Mouse (Mus musculus) kidney, postnatal 0 days (tissue): ENCODE measurements around the gene Mrpl33. TPM values are rescaled to one million over a fixed set of nuclear protein-coding genes. Genes with fewer than 3 reads are reported as not detected.
A peak's percentile ranks its signal among the peaks of the same experiment; 100 is the strongest.

Experiments used
- ATAC-seq: fragments of 200-750 bp; cut with Nextera tagmentation; replicated peaks from 2 replicates; pipeline ENCODE4 v1.8.0; 2017; ENCODE audit warnings: low read depth, moderate number of reproducible peaks, moderate TSS enrichment, moderate library complexity; ENCODE audit not compliant: low FRiP score
- DNase-seq: peaks from one replicate; pipeline ENCODE4 v3.0.0-alpha.2; 2016; ENCODE audit warnings: low spot score
- H3K27ac ChIP-seq: fragments of 300-500 bp; sonication (generic); 2 replicates; pipeline ENCODE4 v1.5.1; 2014; ENCODE audit warnings: mild to moderate bottlenecking
- H3K27me3 ChIP-seq: fragments of 300-500 bp; sonication (generic); 2 replicates; pipeline ENCODE4 v1.6.1; 2014; ENCODE audit warnings: low read length, mixed read lengths; ENCODE audit not compliant: insufficient read depth
- H3K36me3 ChIP-seq: fragments of 300-500 bp; sonication (generic); 2 replicates; pipeline ENCODE4 v1.6.1; 2014; ENCODE audit warnings: low read length, mixed read lengths; ENCODE audit not compliant: insufficient read depth
- H3K4me1 ChIP-seq: fragments of 300-500 bp; sonication (generic); replicated peaks from 2 replicates; pipeline ENCODE4 v1.6.1; 2014; ENCODE audit warnings: antibody characterized with exemption, low read length, mixed read lengths; ENCODE audit not compliant: insufficient read depth
- H3K4me2 ChIP-seq: fragments of 300-500 bp; sonication (generic); 2 replicates; pipeline ENCODE4 v1.6.1; 2014; ENCODE audit warnings: mild to moderate bottlenecking, low read length, moderate library complexity, mixed read lengths
- H3K4me3 ChIP-seq: fragments of 300-500 bp; sonication (generic); replicated peaks from 2 replicates; pipeline ENCODE4 v1.5.1; 2014; ENCODE audit warnings: low read depth, low read length
- H3K9ac ChIP-seq: fragments of 300-500 bp; sonication (generic); 2 replicates; pipeline ENCODE4 v1.6.1; 2014; ENCODE audit warnings: low read depth, low read length
- H3K9me3 ChIP-seq: fragments of 300-500 bp; sonication (generic); replicated peaks from 2 replicates; pipeline ENCODE4 v1.6.1; 2016; ENCODE audit warnings: low read length, inconsistent platforms, mixed read lengths
- CTCF ChIP-seq: IDR thresholded peaks from 2 replicates; pipeline ENCODE4 v1.5.1; 2016; ENCODE audit warnings: antibody characterized with exemption, low read depth, mild to moderate bottlenecking, moderate library complexity
- WGBS: fragments of 180-500 bp; shearing (Covaris S2); extraction: QIAGEN DNeasy Blood & Tissue Kit; methylation state at CpG from one replicate; pipeline ENCODE4 v1.1.7; 2014; 5-methylcytosine and 5-hydroxymethylcytosine counted together
- polyA plus RNA-seq: library from polyadenylated mRNA; unstranded; fragments of >200 nt; fragmentation: Nextera tagmentation; extraction: Ambion mirVana; gene quantifications from 2 replicates; pipeline ENCODE4 v1.2.1, GENCODE M21; 2015

Mrpl33 gene
- polyA plus RNA-seq, 1 experiment from 2014 or later: 406 TPM

GRCm38 (mm10) chr5:31682305-31682704, 85.6 kb downstream of the Mrpl33 start:
- WGBS: 97% methylated on average over 1 of the region's 1 CpGs
- H3K4me2 ChIP-seq: no peak overlapping the region
- no peak for TF ChIP-seq CTCF
- H3K27me3 ChIP-seq: no peaks in the 10 kb centered on the region
- ATAC-seq (no peak), DNase-seq (no peak)
- no peak overlapping the region for H3K27ac ChIP-seq
- H3K4me3 ChIP-seq: no peak overlapping the region
- no peak overlapping the region for H3K9ac ChIP-seq
- H3K4me1 ChIP-seq: no peaks in the 10 kb centered on the region
- H3K36me3 ChIP-seq: no peaks in the 10 kb centered on the region
- no peaks in the 10 kb centered on the region for H3K9me3 ChIP-seq

GRCm38 (mm10) chr5:31686040-31686439, 89.3 kb downstream of the Mrpl33 start:
- DNase-seq: no peak
- Histone ChIP-seq H3K9ac (no peak overlapping the region), H3K36me3 (no peaks in the 10 kb centered on the region), H3K27me3 (no peaks in the 10 kb centered on the region), H3K9me3 (no peaks in the 10 kb centered on the region), H3K4me3 (no peak overlapping the region), H3K27ac (no peak overlapping the region), H3K4me1 (no peaks in the 10 kb centered on the region), H3K4me2 (no peak overlapping the region)
- no peak for ATAC-seq
- 58% methylated on average over 2 of the region's 2 CpGs for WGBS
- no peak for TF ChIP-seq CTCF

GRCm38 (mm10) chr5:31687972-31688371, 91.2 kb downstream of the Mrpl33 start:
- Histone ChIP-seq H3K36me3 (no peaks in the 10 kb centered on the region), H3K9me3 (no peaks in the 10 kb centered on the region), H3K4me2 (no peak overlapping the region), H3K9ac (no peak overlapping the region), H3K27me3 (no peaks in the 10 kb centered on the region), H3K27ac (no peak overlapping the region), H3K4me3 (no peak overlapping the region), H3K4me1 (no peaks in the 10 kb centered on the region)
- no peak for TF ChIP-seq CTCF
- WGBS: 89% methylated on average over 3 of the region's 3 CpGs
- DNase-seq (no peak), ATAC-seq (no peak)

- DNase-seq (no peak), ATAC-seq (no peak)
- no peak overlapping the region for H3K27ac ChIP-seq
- no peaks in the 10 kb centered on the region for H3K27me3 ChIP-seq
- H3K4me3 ChIP-seq: no peak overlapping the region
- no peak overlapping the region for H3K9ac ChIP-seq
- no peak overlapping the region for H3K4me2 ChIP-seq
- no peaks in the 10 kb centered on the region for H3K4me1 ChIP-seq
- no peaks in the 10 kb centered on the region for H3K36me3 ChIP-seq
- H3K9me3 ChIP-seq: no peaks in the 10 kb centered on the region
- no peak for TF ChIP-seq CTCF
Measured at GRCm38 (mm10) chr5:31693191-31693590, 96.5 kb downstream of the Mrpl33 start.

- peak within 1 kb of the TSS; percentile 75 for H3K4me3 ChIP-seq
- TF ChIP-seq CTCF: no peak; the same call in 1 of the 2 replicates
- no peaks in the 10 kb centered on the region for H3K27me3 ChIP-seq
- H3K9me3 ChIP-seq: no peaks in the 10 kb centered on the region
- peak within 1 kb of the TSS; percentile 98 for H3K27ac ChIP-seq
- peak within 1 kb of the TSS; percentile 81 for H3K4me2 ChIP-seq
- ATAC-seq (peak; percentile 18; the same call in 1 of the 2 replicates), DNase-seq (peak; percentile 22)
- no peaks in the 10 kb centered on the region for H3K4me1 ChIP-seq
- H3K9ac ChIP-seq: peak within 1 kb of the TSS; percentile 86
- H3K36me3 ChIP-seq: no peaks in the 10 kb centered on the region
- 6% methylated on average over 18 of the region's 18 CpGs for WGBS
Measured at GRCm38 (mm10) chr5:31696971-31697643, 100.4 kb downstream of the Mrpl33 start, which contains the start of gene Rbks. Gene Rbks (minus strand): TSS chr5:31697627.

- Histone ChIP-seq H3K4me2 (peak within 1 kb of the TSS; percentile 81), H3K36me3 (no peaks in the 10 kb centered on the region), H3K9me3 (no peaks in the 10 kb centered on the region), H3K27me3 (no peaks in the 10 kb centered on the region), H3K9ac (peak within 1 kb of the TSS; percentile 86), H3K27ac (peak within 1 kb of the TSS; percentile 98), H3K4me3 (peak within 1 kb of the TSS; percentile 75), H3K4me1 (no peaks in the 10 kb centered on the region)
- no peak for TF ChIP-seq CTCF
- ATAC-seq: peak; percentile 94
- peak; percentile 91 for DNase-seq
- WGBS: under 1% methylated on average over 71 of the region's 71 CpGs
Measured at GRCm38 (mm10) chr5:31697644-31698296, 101.0 kb downstream of the Mrpl33 start, which contains the start of gene Babam2. Gene Babam2 (plus strand): TSS chr5:31697684.
